Mouse (Mus musculus) thymus, adult 2 months (tissue): ENCODE data around the gene Hyal3.

Experiments
- CTCF ChIP-seq: fragments of 200-500 bp; IDR thresholded peaks from 2 replicates; pipeline ENCODE4 v1.5.1; 2012; ENCODE audit warnings: mild to moderate bottlenecking, control low read depth, low read length, moderate library complexity, borderline replicate concordance; ENCODE audit not compliant: control insufficient read depth, poor library complexity, insufficient read depth; ENCODE audit errors: extremely low read depth
- POLR2A ChIP-seq: fragments of 200-500 bp; IDR thresholded peaks from 2 replicates; pipeline ENCODE4 v1.6.1; 2012; ENCODE audit warnings: mild to moderate bottlenecking, low read length, control low read depth, moderate library complexity; ENCODE audit not compliant: control insufficient read depth, poor library complexity, insufficient read depth; ENCODE audit errors: extremely low read depth

- no peak for TF ChIP-seq POLR2A
- TF ChIP-seq CTCF: no peak
Measured at GRCm38 (mm10) chr9:107570016-107570415, 10.6 kb upstream of the Hyal3 start.
